Mouse (Mus musculus) kidney, adult 8-10 months (tissue): ENCODE results near the gene Fam160b1.

Source experiments
- DNase-seq, 2 experiments: peaks; one replicate each; pipeline ENCODE4 v3.0.0; 2022

The Fam160b1 gene

DNA sequence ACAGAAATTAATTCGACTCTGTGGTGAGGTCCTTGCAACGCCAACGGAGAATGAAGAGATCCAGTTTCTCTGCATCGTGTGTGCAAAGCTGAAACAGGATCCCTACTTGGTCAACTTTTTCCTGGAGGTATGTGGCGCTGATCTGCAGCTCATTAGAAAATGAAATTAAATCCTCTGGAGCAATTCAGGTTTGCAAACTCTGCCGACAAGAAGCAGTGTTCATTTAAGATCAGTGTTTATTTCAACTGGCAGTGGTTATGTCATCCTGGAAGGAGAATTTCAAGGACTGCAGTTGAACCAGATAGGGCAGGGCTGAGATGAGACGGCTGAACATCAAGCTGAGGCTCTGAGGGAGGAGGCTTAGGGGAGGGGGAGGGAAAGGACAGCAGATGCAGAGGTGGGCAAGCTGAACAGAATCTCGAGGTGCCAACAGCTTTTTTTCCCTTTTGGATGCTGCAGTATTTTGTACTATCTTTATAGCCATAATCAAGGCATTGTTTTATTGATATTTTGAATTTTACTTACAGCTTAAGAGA, 12.9 kb downstream of the Fam160b1 start:
- no peak for DNase-seq

DNA sequence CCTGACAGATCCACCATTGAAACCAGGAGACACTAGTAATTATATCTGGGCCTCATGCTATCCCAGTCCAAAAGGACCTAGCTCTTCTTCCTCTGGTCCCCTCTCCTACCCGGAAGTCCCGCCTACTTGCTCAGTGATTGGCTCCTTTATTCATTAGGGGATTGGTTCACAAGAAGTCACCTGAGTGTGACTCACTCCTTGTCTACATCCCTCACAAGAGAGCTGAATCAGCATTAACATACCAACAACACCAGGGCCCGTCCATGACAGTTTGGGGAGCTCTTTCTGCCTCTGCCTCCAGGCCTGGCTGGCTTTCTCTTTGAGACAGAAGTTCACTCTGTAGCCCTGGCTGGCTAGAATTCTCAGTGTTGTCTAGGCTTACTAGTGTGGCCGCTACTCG, 14.7 kb downstream of the Fam160b1 start:
- DNase-seq, result no peak

- no peak for DNase-seq
Measured at GRCm38 (mm10) chr19:57375746-57376145, 15.3 kb downstream of the Fam160b1 start.

- DNase-seq, result peak in 1 of 2 experiments; percentile 30
Measured at GRCm38 (mm10) chr19:57377043-57377703, 16.7 kb downstream of the Fam160b1 start.

- DNase-seq, result no peak
Measured at GRCm38 (mm10) chr19:57386176-57386693, 25.8 kb downstream of the Fam160b1 start.

GRCm38 (mm10) chr19:57391545-57391944, 31.1 kb downstream of the Fam160b1 start:
- no peak for DNase-seq

DNA sequence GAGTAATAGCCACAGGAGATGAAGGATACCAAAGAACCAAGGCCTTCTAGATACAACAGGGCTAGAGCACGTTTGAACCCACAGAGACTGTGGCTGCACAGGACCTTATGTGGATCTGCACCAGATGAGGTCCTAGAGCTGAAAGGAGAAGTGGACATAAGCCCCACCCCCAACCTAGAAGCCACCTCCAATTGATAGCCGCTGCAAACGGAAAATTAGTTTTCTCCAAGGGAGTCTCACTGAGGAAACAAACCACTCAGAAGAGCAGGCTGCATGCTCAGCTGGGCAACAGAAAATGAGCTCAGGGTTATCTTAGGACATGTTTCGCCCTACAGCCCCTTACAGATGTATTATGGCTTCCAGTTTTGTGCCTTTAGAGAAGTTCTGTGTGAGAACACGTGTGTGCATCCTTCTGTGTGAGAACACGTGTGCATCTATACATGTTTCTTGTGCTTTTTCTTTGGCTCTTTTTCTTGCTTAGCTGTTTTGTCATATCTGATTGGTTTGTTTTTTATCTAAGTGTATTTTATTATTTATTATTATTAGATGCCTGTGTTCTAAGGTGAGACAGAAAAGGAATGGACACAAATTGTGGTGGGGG, 33.0 kb downstream of the Fam160b1 start:
- no peak for DNase-seq

GRCm38 (mm10) chr19:57396609-57397008, 36.1 kb downstream of the Fam160b1 start:
- DNase-seq, result no peak

DNA sequence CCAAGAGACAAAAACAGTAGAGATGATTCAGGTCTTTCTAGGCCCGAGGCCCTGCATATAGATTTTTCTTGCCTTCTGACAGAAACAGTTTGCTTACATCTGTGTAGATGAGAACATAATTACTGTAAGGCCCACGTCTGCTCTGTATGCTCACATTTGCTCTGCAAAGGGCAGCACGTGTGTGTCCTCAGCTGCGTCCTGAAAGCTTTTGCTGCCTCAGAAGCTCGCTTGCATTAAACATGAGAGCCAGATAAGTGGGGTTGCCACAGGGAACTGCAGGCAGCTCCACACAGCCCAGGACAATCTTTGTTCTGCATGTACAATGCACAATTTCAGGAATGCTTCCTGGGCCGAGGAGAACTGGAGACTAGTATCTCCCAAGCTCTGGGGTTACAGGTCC, 41.9 kb downstream of the Fam160b1 start:
- DNase-seq, result no peak

- DNase-seq, result peak; percentile 70 to 83
Measured at GRCm38 (mm10) chr19:57403700-57404501, 43.4 kb downstream of the Fam160b1 start.

- DNase-seq, result peak in 1 of 2 experiments; percentile 9
Measured at GRCm38 (mm10) chr19:57404502-57404848, 44.0 kb downstream of the Fam160b1 start.

GRCm38 (mm10) chr19:57407947-57408346, 47.5 kb downstream of the Fam160b1 start:
- DNase-seq, result no peak

DNA sequence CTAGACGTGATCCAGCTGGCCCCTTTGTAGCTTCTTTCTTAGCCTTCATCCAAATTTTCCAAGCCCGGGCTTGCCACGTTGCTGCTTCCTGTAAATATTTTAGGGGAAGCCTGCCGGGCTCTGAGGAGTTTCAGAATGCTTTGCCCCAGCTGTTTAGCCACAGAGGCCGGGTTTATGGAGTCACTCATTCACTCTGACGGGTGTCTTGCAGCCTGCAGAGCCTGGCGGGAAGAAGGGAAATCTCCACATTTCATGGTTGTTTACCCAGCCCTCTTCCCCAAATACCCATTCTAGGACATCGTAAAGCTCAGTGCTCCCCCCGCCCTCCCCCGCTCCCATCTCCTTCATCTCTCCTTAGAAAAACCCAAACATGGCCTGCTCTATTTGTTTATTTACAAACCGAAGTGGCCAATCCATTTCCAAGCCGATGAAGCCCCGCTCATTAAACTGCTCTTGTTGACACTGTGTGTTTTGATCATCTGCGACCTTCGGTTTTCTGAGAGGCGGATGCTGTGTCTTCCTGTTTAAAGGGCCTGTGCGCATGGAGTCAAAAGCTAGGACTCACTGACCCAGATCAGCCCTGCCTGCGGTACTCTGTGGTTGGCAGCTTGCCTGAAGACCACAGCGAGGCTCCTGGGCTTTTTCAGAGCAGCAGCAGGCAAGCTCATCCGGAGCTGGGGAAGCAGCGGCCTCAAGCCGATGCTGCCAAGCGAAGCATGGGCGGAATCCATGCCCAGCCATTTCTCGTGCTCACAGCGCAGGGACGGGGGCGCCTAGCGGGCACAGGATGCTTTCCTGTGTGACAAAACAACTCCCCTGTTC, 51.1 kb downstream of the Fam160b1 start:
- DNase-seq, result peak; percentile 73

- DNase-seq, result no peak
Measured at GRCm38 (mm10) chr19:57413170-57413569, 52.7 kb downstream of the Fam160b1 start.

GRCm38 (mm10) chr19:57413918-57414317, 53.4 kb downstream of the Fam160b1 start:
- peak in 1 of 2 experiments; percentile 12 for DNase-seq

GRCm38 (mm10) chr19:57415031-57415807, 54.7 kb downstream of the Fam160b1 start:
- no peak for DNase-seq

DNA sequence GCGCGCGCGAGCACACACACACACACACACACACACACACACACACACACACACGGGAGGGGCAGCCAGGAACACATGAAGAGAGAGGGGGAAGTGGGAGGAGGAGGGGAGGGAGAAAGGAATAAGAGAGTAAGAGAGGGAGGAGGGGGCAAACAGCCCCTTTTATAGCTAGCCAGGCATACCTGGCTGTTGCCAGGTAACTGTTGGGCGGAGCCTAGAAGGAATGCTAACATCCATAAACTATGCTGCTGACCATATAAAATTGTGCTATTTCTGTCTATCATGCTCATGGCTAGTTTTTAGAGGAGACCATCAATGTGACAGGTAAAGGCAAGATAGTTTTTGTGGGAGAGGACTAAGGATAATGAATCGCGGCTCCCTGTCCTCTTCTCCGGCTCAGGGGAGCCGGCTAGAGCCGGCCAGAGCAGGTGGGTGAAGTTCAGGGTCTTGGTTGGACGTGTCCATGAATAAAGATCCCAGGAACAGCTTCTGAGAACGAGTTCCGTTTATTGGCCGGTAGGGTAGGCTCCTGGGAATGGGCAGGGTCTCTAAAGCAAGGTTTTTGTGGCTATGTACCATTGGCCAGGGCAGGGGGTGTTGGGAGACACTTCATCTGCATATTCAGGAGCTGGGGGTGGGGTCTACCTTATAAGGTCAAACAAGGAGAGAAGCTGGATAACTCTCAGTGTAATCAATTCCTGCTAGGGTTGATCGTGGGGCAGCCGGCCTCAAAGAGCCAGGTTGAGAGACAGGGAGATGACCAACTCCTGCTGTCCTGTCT, 57.5 kb downstream of the Fam160b1 start:
- no peak for DNase-seq

DNA sequence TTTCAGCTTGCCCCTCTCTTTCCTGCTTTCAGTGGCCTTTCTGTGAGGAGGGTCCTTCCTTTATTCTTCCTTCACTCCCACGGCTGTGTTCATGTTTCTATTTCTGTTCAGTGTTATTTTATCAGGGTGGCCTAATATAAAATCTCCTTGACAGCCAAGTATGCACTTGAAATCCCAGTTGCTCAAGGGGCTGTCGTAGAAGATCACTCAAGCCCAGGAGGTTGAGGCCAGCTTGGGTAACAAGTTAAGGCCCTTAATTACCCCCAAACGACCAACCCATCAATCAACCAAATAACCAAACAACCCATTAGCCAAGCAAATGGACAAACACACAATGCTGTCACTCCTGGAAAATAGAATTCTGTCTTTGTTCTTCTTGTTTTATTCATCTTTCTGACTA, 62.9 kb downstream of the Fam160b1 start:
- no peak for DNase-seq

GRCm38 (mm10) chr19:57425296-57425695, 64.8 kb downstream of the Fam160b1 start:
- DNase-seq, result no peak

- DNase-seq, result no peak
Measured at GRCm38 (mm10) chr19:57426841-57427240, 66.4 kb downstream of the Fam160b1 start.
